Mouse (Mus musculus): ENCODE data around the gene Arrdc5. TPM values are rescaled to one million over a fixed set of nuclear protein-coding genes. Genes with fewer than 3 reads are reported as not detected.

The Arrdc5 gene
- total and polyA plus RNA-seq, 2 experiments from 2014 or later: not detected

GRCm38 (mm10) chr17:56251136-56251829, 48.8 kb downstream of the Arrdc5 start:
- H3K9me3 ChIP-seq (replicated peaks; ENCODE audit: control insufficient read depth, low read length): no peaks in the 10 kb centered on the region
- no peak for ATAC-seq (ENCODE audit: insufficient read depth, low read depth)
- H3K4me2 ChIP-seq (ENCODE audit: low read depth, low read length): peak overlapping the region; percentile 18; the same call in 1 of the 2 replicates
- H3K36me3 ChIP-seq (replicated peaks; ENCODE audit: control insufficient read depth, insufficient read depth, low read length): no peaks in the 10 kb centered on the region
- TF ChIP-seq EP300 (IDR thresholded peaks at IDR 0.05; ENCODE audit: low read depth) (no peak), CTCF (IDR thresholded peaks at IDR 0.05; ENCODE audit: low read depth) (peak; percentile 70)
- H3K4me1 ChIP-seq (ENCODE audit: control insufficient read depth, insufficient read depth): no peaks in the 10 kb centered on the region
- no peak overlapping the region for H3K9ac ChIP-seq (replicated peaks; ENCODE audit: low read depth, low read length)
- no peak overlapping the region; the same call in 1 of the 2 replicates for H3K27ac ChIP-seq (ENCODE audit: low read depth)
- 11% methylated on average over 6 of the region's 6 CpGs for WGBS
- peak; percentile 33 for DNase-seq (ENCODE audit: low spot score)
- H3K4me3 ChIP-seq (ENCODE audit: low read depth, low read length): no peak overlapping the region
- H3K27me3 ChIP-seq (ENCODE audit: control insufficient read depth, insufficient read depth, low read length): no peaks in the 10 kb centered on the region

- Histone ChIP-seq H3K9ac (replicated peaks; ENCODE audit: low read depth, low read length) (no peak overlapping the region), H3K4me2 (ENCODE audit: low read depth, low read length) (no peak overlapping the region), H3K36me3 (replicated peaks; ENCODE audit: control insufficient read depth, insufficient read depth, low read length) (no peaks in the 10 kb centered on the region), H3K27ac (ENCODE audit: low read depth) (no peak overlapping the region), H3K9me3 (replicated peaks; ENCODE audit: control insufficient read depth, low read length) (no peaks in the 10 kb centered on the region), H3K27me3 (ENCODE audit: control insufficient read depth, insufficient read depth, low read length) (peaks cover 8% of the 10 kb centered on the region; the same call in 1 of the 2 replicates), H3K4me3 (ENCODE audit: low read depth, low read length) (no peak overlapping the region), H3K4me1 (ENCODE audit: control insufficient read depth, insufficient read depth) (no peaks in the 10 kb centered on the region)
- 67% methylated on average over 7 of the region's 7 CpGs for WGBS
- DNase-seq (ENCODE audit: low spot score): no peak
- ATAC-seq (ENCODE audit: insufficient read depth, low read depth): no peak
- no peak for TF ChIP-seq EP300 (IDR thresholded peaks at IDR 0.05; ENCODE audit: low read depth)
- no peak for TF ChIP-seq CTCF (IDR thresholded peaks at IDR 0.05; ENCODE audit: low read depth)
Measured at GRCm38 (mm10) chr17:56245608-56246007, 54.5 kb downstream of the Arrdc5 start.

Other genes starting within 250 kb of the Arrdc5 start
- gene Ubxn6, start 225.3 kb downstream of the Arrdc5 start, total RNA-seq (2014; rRNA removed; ENCODE audit: low replicate concordance): 67.5 and 68.1 TPM in 2 replicates
- 56.2 and 58.2 TPM in 2 replicates for gene Ubxn6, start 225.3 kb downstream of the Arrdc5 start, polyA plus RNA-seq (2015; fragmentation: Nextera tagmentation; extraction: Ambion mirVana)
- gene Hdgfl2, start 220.7 kb downstream of the Arrdc5 start, total RNA-seq (2014; rRNA removed; ENCODE audit: low replicate concordance): 23.9 and 35.9 TPM in 2 replicates
- 52.1 TPM in 2 replicates for gene Hdgfl2, start 220.7 kb downstream of the Arrdc5 start, polyA plus RNA-seq (2015; fragmentation: Nextera tagmentation; extraction: Ambion mirVana)
- gene Plin4, start 190.5 kb downstream of the Arrdc5 start, total RNA-seq (2014; rRNA removed; ENCODE audit: low replicate concordance): 47.4 and 88.5 TPM in 2 replicates
- 5.9 and 9.4 TPM in 2 replicates for gene Plin4, start 190.5 kb downstream of the Arrdc5 start, polyA plus RNA-seq (2015; fragmentation: Nextera tagmentation; extraction: Ambion mirVana)
- gene Plin5, start 182.7 kb downstream of the Arrdc5 start, total RNA-seq (2014; rRNA removed; ENCODE audit: low replicate concordance): 23.3 and 58.8 TPM in 2 replicates
- gene Plin5, start 182.7 kb downstream of the Arrdc5 start, polyA plus RNA-seq (2015; fragmentation: Nextera tagmentation; extraction: Ambion mirVana): 55.7 and 58.3 TPM in 2 replicates
- 4.5 and 5.1 TPM in 2 replicates for gene Lrg1, start 178.3 kb downstream of the Arrdc5 start, total RNA-seq (2014; rRNA removed; ENCODE audit: low replicate concordance)
- gene Lrg1, start 178.3 kb downstream of the Arrdc5 start, polyA plus RNA-seq (2015; fragmentation: Nextera tagmentation; extraction: Ambion mirVana): 9.0 and 10.0 TPM in 2 replicates
- gene Sema6b, start 159.9 kb downstream of the Arrdc5 start, total RNA-seq (2014; rRNA removed; ENCODE audit: low replicate concordance): 7.9 and 10.4 TPM in 2 replicates
- 0.81 and 0.93 TPM in 2 replicates for gene Sema6b, start 159.9 kb downstream of the Arrdc5 start, polyA plus RNA-seq (2015; fragmentation: Nextera tagmentation; extraction: Ambion mirVana)
- 3.4 and 16.5 TPM in 2 replicates for gene Tnfaip8l1, start 137.8 kb downstream of the Arrdc5 start, total RNA-seq (2014; rRNA removed; ENCODE audit: low replicate concordance)
- 4.9 and 5.6 TPM in 2 replicates for gene Tnfaip8l1, start 137.8 kb downstream of the Arrdc5 start, polyA plus RNA-seq (2015; fragmentation: Nextera tagmentation; extraction: Ambion mirVana)
- gene Mydgf, start 116.4 kb downstream of the Arrdc5 start, total RNA-seq (2014; rRNA removed; ENCODE audit: low replicate concordance): 42.9 and 43.2 TPM in 2 replicates
- 50.2 and 52.0 TPM in 2 replicates for gene Mydgf, start 116.4 kb downstream of the Arrdc5 start, polyA plus RNA-seq (2015; fragmentation: Nextera tagmentation; extraction: Ambion mirVana)
- gene Dpp9, start 81.4 kb downstream of the Arrdc5 start, total RNA-seq (2014; rRNA removed; ENCODE audit: low replicate concordance): 25.9 and 29.0 TPM in 2 replicates
- gene Dpp9, start 81.4 kb downstream of the Arrdc5 start, polyA plus RNA-seq (2015; fragmentation: Nextera tagmentation; extraction: Ambion mirVana): 12.6 and 13.3 TPM in 2 replicates
- gene Fem1a, start 43.5 kb downstream of the Arrdc5 start, total RNA-seq (2014; rRNA removed; ENCODE audit: low replicate concordance): 82.1 and 84.3 TPM in 2 replicates
- 29.5 and 37.1 TPM in 2 replicates for gene Fem1a, start 43.5 kb downstream of the Arrdc5 start, polyA plus RNA-seq (2015; fragmentation: Nextera tagmentation; extraction: Ambion mirVana)
- gene Ticam1, start 23.5 kb downstream of the Arrdc5 start, total RNA-seq (2014; rRNA removed; ENCODE audit: low replicate concordance): 12.3 and 13.8 TPM in 2 replicates
- gene Ticam1, start 23.5 kb downstream of the Arrdc5 start, polyA plus RNA-seq (2015; fragmentation: Nextera tagmentation; extraction: Ambion mirVana): 4.4 and 4.6 TPM in 2 replicates
- gene Plin3, start 7.4 kb downstream of the Arrdc5 start, total RNA-seq (2014; rRNA removed; ENCODE audit: low replicate concordance): 76.8 and 78.5 TPM in 2 replicates
- 70.9 and 73.0 TPM in 2 replicates for gene Plin3, start 7.4 kb downstream of the Arrdc5 start, polyA plus RNA-seq (2015; fragmentation: Nextera tagmentation; extraction: Ambion mirVana)
- gene Uhrf1, start 3.0 kb upstream of the Arrdc5 start, total RNA-seq (2014; rRNA removed; ENCODE audit: low replicate concordance): 26.8 and 33.8 TPM in 2 replicates
- gene Uhrf1, start 3.0 kb upstream of the Arrdc5 start, polyA plus RNA-seq (2015; fragmentation: Nextera tagmentation; extraction: Ambion mirVana): 13.2 and 14.4 TPM in 2 replicates
- gene Kdm4b, start 25.8 kb upstream of the Arrdc5 start, total RNA-seq (2014; rRNA removed; ENCODE audit: low replicate concordance): 61.8 and 80.4 TPM in 2 replicates
- 16.1 and 17.7 TPM in 2 replicates for gene Kdm4b, start 25.8 kb upstream of the Arrdc5 start, polyA plus RNA-seq (2015; fragmentation: Nextera tagmentation; extraction: Ambion mirVana)
- 136 and 138 TPM in 2 replicates for gene Ptprs, start 176.2 kb upstream of the Arrdc5 start, total RNA-seq (2014; rRNA removed; ENCODE audit: low replicate concordance)
- 15.7 and 15.9 TPM in 2 replicates for gene Ptprs, start 176.2 kb upstream of the Arrdc5 start, polyA plus RNA-seq (2015; fragmentation: Nextera tagmentation; extraction: Ambion mirVana)
- gene Znrf4, start 212.1 kb upstream of the Arrdc5 start, total RNA-seq (2014; rRNA removed; ENCODE audit: low replicate concordance): not detected in 2 replicates
- not detected in 2 replicates for gene Znrf4, start 212.1 kb upstream of the Arrdc5 start, polyA plus RNA-seq (2015; fragmentation: Nextera tagmentation; extraction: Ambion mirVana)